Mouse (Mus musculus): Measurements from ENCODE around the gene Cblc.

- TF ChIP-seq CTCF (conservative IDR thresholded peaks at IDR 0.05; ENCODE audit: low read length) (no peak), NANOG (IDR thresholded peaks at IDR 0.05; ENCODE audit: borderline replicate concordance, low read length) (no peak), POU5F1 (IDR thresholded peaks at IDR 0.05; ENCODE audit: borderline replicate concordance, low read length) (no peak)
These were observed 30.1 kb upstream of the Cblc start for GRCm38 (mm10) chr7:19826756-19827155.

Measured in E14TG2a.4 (cell line).